Mouse (Mus musculus) CH12.LX (cell line): ENCODE data around the gene Dip2b. TPM values are rescaled to one million over a fixed set of nuclear protein-coding genes. Genes with fewer than 3 reads are reported as not detected.
A peak's percentile ranks its signal among the peaks of the same experiment; 100 is the strongest.

Experiments
- DNase-seq: peaks from one replicate; pipeline ENCODE4 v3.0.0-alpha.2; 2013; ENCODE audit errors: extremely low read depth
- H3K27ac ChIP-seq: 2 replicates; pipeline ENCODE4 v1.5.1; 2012; ENCODE audit warnings: low read depth, mild to moderate bottlenecking, control low read depth, moderate library complexity; ENCODE audit not compliant: insufficient read depth
- H3K27me3 ChIP-seq: replicated peaks from 2 replicates; pipeline ENCODE3; 2012; ENCODE audit warnings: inconsistent platforms
- H3K36me3 ChIP-seq, 2 experiments: replicated peaks in 1 of 2; 2 replicates each; pipeline versions ENCODE3 to v1.6.1; 2012; ENCODE audit warnings: inconsistent platforms in 1 of 2, low read length in 1 of 2, mild to moderate bottlenecking in 1 of 2, mixed read lengths in 1 of 2, moderate library complexity in 1 of 2; ENCODE audit not compliant: control insufficient read depth in 1 of 2, insufficient read depth in 1 of 2
- H3K4me1 ChIP-seq, 2 experiments: 2 replicates each; pipeline ENCODE4 v1.6.1; 2012; ENCODE audit warnings: inconsistent platforms in 1 of 2, moderate library complexity in 1 of 2; ENCODE audit not compliant: insufficient read depth in 2 of 2, control insufficient read depth in 1 of 2
- H3K4me2 ChIP-seq: 2 replicates; pipeline ENCODE4 v1.6.1; 2012; ENCODE audit warnings: low read depth, mild to moderate bottlenecking, control low read depth; ENCODE audit not compliant: poor library complexity, insufficient read depth, severe bottlenecking
- H3K4me3 ChIP-seq, 3 experiments: fragments of 150-350 bp in 1 of 3; sonication (generic) in 1 of 3; replicated peaks in 1 of 3; 2 replicates each; pipeline versions ENCODE3 to v1.5.1; 2011 to 2012; ENCODE audit warnings: low read depth in 2 of 3, low read length in 2 of 3, mild to moderate bottlenecking in 2 of 3, moderate library complexity in 2 of 3, control low read depth in 1 of 3, improper control_type of control experiment in 1 of 3, inconsistent platforms in 1 of 3, mixed read lengths in 1 of 3; ENCODE audit not compliant: poor library complexity in 1 of 3
- H3K79me2 ChIP-seq: replicated peaks from 2 replicates; pipeline ENCODE4 v1.6.1; 2012; ENCODE audit warnings: mild to moderate bottlenecking, moderate library complexity; ENCODE audit not compliant: control insufficient read depth, poor library complexity, insufficient read depth, severe bottlenecking; ENCODE audit errors: extremely low read depth
- H3K9ac ChIP-seq: 2 replicates; pipeline ENCODE4 v1.6.1; 2012; ENCODE audit warnings: low read depth, mild to moderate bottlenecking, control low read depth, moderate library complexity; ENCODE audit not compliant: insufficient read depth
- H3K9me3 ChIP-seq: replicated peaks from 2 replicates; pipeline ENCODE3; 2012; ENCODE audit warnings: low read length, inconsistent platforms, mixed read lengths
- BHLHE40 ChIP-seq: IDR thresholded peaks from 2 replicates; pipeline ENCODE4 v1.6.1; 2011; ENCODE audit warnings: mild to moderate bottlenecking, low read depth, low read length, improper control_type of control experiment
- CTCF ChIP-seq, 2 experiments: IDR thresholded peaks in 1 of 2; conservative IDR thresholded peaks in 1 of 2; 2 replicates each; pipeline ENCODE4 v1.5.1; 2011 to 2012; ENCODE audit warnings: low read depth in 2 of 2, low read length in 2 of 2, improper control_type of control experiment in 1 of 2, inconsistent platforms in 1 of 2, mild to moderate bottlenecking in 1 of 2, moderate library complexity in 1 of 2
- E2F4 ChIP-seq: IDR thresholded peaks from 2 replicates; pipeline ENCODE4 v1.6.1; 2011; ENCODE audit warnings: low read depth, low read length, improper control_type of control experiment; ENCODE audit not compliant: insufficient replicate concordance
- ELF1 ChIP-seq: IDR thresholded peaks from 2 replicates; pipeline ENCODE4 v1.6.1; 2014; ENCODE audit warnings: low read depth, mild to moderate bottlenecking, inconsistent platforms, low read length, improper control_type of control experiment
- EP300 ChIP-seq: IDR thresholded peaks from 2 replicates; pipeline ENCODE4 v1.6.1; 2011; ENCODE audit warnings: low read length, improper control_type of control experiment
- ETS1 ChIP-seq: conservative IDR thresholded peaks from 2 replicates; pipeline ENCODE4 v1.6.1; 2012; ENCODE audit warnings: low read depth, mild to moderate bottlenecking, inconsistent platforms, low read length, improper control_type of control experiment, moderate library complexity
- IRF4 ChIP-seq: IDR thresholded peaks from 2 replicates; pipeline ENCODE4 v1.6.1; 2014; ENCODE audit warnings: low read depth, mild to moderate bottlenecking, inconsistent platforms, low read length, improper control_type of control experiment
- JUN ChIP-seq: IDR thresholded peaks from 2 replicates; pipeline ENCODE4 v1.6.1; 2011; ENCODE audit warnings: low read depth, mild to moderate bottlenecking, low read length, improper control_type of control experiment, moderate library complexity; ENCODE audit not compliant: insufficient read depth
- JUND ChIP-seq: conservative IDR thresholded peaks from 2 replicates; pipeline ENCODE4 v1.6.1; 2011; ENCODE audit warnings: low read depth, low read length, improper control_type of control experiment
- MAFK ChIP-seq: IDR thresholded peaks from 2 replicates; pipeline ENCODE4 v1.6.1; 2011; ENCODE audit warnings: low read length, improper control_type of control experiment; ENCODE audit not compliant: insufficient replicate concordance
- MEF2A ChIP-seq: IDR thresholded peaks from 2 replicates; pipeline ENCODE4 v1.6.1; 2014; ENCODE audit warnings: low read depth, mild to moderate bottlenecking, inconsistent platforms, low read length, improper control_type of control experiment, borderline replicate concordance
- MXI1 ChIP-seq: IDR thresholded peaks from 2 replicates; pipeline ENCODE4 v1.6.1; 2011; ENCODE audit warnings: mild to moderate bottlenecking, low read depth, low read length, improper control_type of control experiment
- NELFE ChIP-seq: IDR thresholded peaks from 2 replicates; pipeline ENCODE4 v1.6.1; 2011; ENCODE audit warnings: low read depth, low read length, improper control_type of control experiment
- NRF1 ChIP-seq: IDR thresholded peaks from 2 replicates; pipeline ENCODE4 v1.6.1; 2014; ENCODE audit warnings: low read depth, mild to moderate bottlenecking, inconsistent platforms, low read length, improper control_type of control experiment, moderate library complexity
- POLR2A ChIP-seq: IDR thresholded peaks from 2 replicates; pipeline ENCODE4 v1.6.1; 2011; ENCODE audit warnings: low read depth, mild to moderate bottlenecking, improper control_type of control experiment, low read length
- POLR2AphosphoS2 ChIP-seq: IDR thresholded peaks from 2 replicates; pipeline ENCODE4 v1.6.1; 2011; ENCODE audit warnings: low read depth, low read length, improper control_type of control experiment
- RAD21 ChIP-seq: IDR thresholded peaks from 2 replicates; pipeline ENCODE4 v1.6.1; 2011; ENCODE audit warnings: low read depth, mild to moderate bottlenecking, low read length, improper control_type of control experiment, moderate library complexity
- RCOR1 ChIP-seq: conservative IDR thresholded peaks from 2 replicates; pipeline ENCODE4 v1.6.1; 2012; ENCODE audit warnings: low read depth, mild to moderate bottlenecking, inconsistent platforms, low read length, improper control_type of control experiment
- SIN3A ChIP-seq: IDR thresholded peaks from 2 replicates; pipeline ENCODE4 v1.6.1; 2012; ENCODE audit warnings: low read length, improper control_type of control experiment, inconsistent platforms
- TBP ChIP-seq: conservative IDR thresholded peaks from 2 replicates; pipeline ENCODE4 v1.6.1; 2011; ENCODE audit warnings: low read depth, low read length, improper control_type of control experiment
- TCF12 ChIP-seq: IDR thresholded peaks from 2 replicates; pipeline ENCODE4 v1.6.1; 2014; ENCODE audit warnings: low read depth, mild to moderate bottlenecking, inconsistent platforms, low read length, improper control_type of control experiment
- USF2 ChIP-seq: conservative IDR thresholded peaks from 2 replicates; pipeline ENCODE4 v1.6.1; 2011; ENCODE audit warnings: low read depth, low read length, improper control_type of control experiment
- ZC3H11A ChIP-seq: IDR thresholded peaks from 2 replicates; pipeline ENCODE4 v1.6.1; 2012; ENCODE audit warnings: low read depth, mild to moderate bottlenecking, inconsistent platforms, low read length, improper control_type of control experiment
- ZKSCAN1 ChIP-seq: IDR thresholded peaks from 2 replicates; pipeline ENCODE4 v1.6.1; 2012; ENCODE audit warnings: low read depth, inconsistent platforms, low read length, improper control_type of control experiment, borderline replicate concordance
- ZMIZ1 ChIP-seq: IDR thresholded peaks from 2 replicates; pipeline ENCODE4 v1.6.1; 2012; ENCODE audit warnings: low read depth, mild to moderate bottlenecking, inconsistent platforms, low read length, improper control_type of control experiment
- dilution Hi-C: fragments of 300-500 bp; cut with MboI; formaldehyde crosslinking; loops from 2 replicates; pipeline ENCODE4 v1.14.3; 2020; ENCODE audit warnings: low sequenced_read_pairs; ENCODE audit not compliant: extremely low pct_unique_long_range_greater_than_20kb, extremely low pct_ligation_motif_present
- in situ Hi-C: fragments of 300-500 bp; cut with MboI; formaldehyde crosslinking; loops from 3 replicates; pipeline ENCODE4 v1.14.3; 2019; ENCODE audit warnings: low sequenced_read_pairs, low pct_ligation_motif_present, low pct_unique_long_range_greater_than_20kb, mixed read lengths
- polyA plus RNA-seq: library from polyadenylated mRNA; unstranded; fragments of >175 nt; gene quantifications from 2 replicates; pipeline ENCODE4 v1.2.1, GENCODE M21; 2012; ENCODE audit warnings: low read depth; ENCODE audit not compliant: insufficient read length
- total RNA-seq, 2 experiments: library from RNA; depleted of rRNA; stranded (reverse); fragments of 300-350 nt in 1 of 2; fragments of >200 nt in 1 of 2; gene quantifications; 2 replicates each; pipeline ENCODE4 v1.2.3; 2012 to 2014

Gene Dip2b
- total and polyA plus RNA-seq, 3 experiments: 15.7 to 18.2 (median 16.7) TPM

GRCm38 (mm10) chr15:100052726-100053125 is 14.3 kb downstream of the Dip2b start:
- Histone ChIP-seq H3K27ac (no peak overlapping the region), H3K4me1 (peaks cover 24 to 77% of the 10 kb centered on the region in 2 experiments), H3K9me3 (no peaks in the 10 kb centered on the region), H3K79me2 (peaks cover 11% of the 10 kb centered on the region), H3K4me2 (no peak overlapping the region), H3K36me3 (peaks cover 10 to 48% of the 10 kb centered on the region in 2 experiments), H3K27me3 (no peaks in the 10 kb centered on the region), H3K9ac (no peak overlapping the region), H3K4me3 (no peak overlapping the region)
- TF ChIP-seq NRF1 (no peak), TCF12 (no peak), MEF2A (no peak), IRF4 (no peak), RCOR1 (no peak), MAFK (no peak), BHLHE40 (no peak), USF2 (no peak), ZMIZ1 (no peak), ZKSCAN1 (no peak), TBP (no peak), POLR2A (no peak), JUN (no peak), SIN3A (no peak), POLR2AphosphoS2 (no peak), ELF1 (no peak), RAD21 (no peak), E2F4 (no peak), ZC3H11A (no peak), EP300 (no peak)
- dilution Hi-C loops: no loop called here
- DNase-seq: no peak
- in situ Hi-C loops: no loop called here

- Histone ChIP-seq H3K27ac (peak overlapping the region; percentile 51), H3K4me2 (peak overlapping the region; percentile 47), H3K36me3 (peaks cover 0 to 23% of the 10 kb centered on the region in 2 experiments), H3K4me3 (peak overlapping the region in 1 of 3 experiments; percentile 11), H3K9ac (no peak overlapping the region), H3K4me1 (peaks cover 30 to 80% of the 10 kb centered on the region in 2 experiments), H3K27me3 (no peaks in the 10 kb centered on the region), H3K9me3 (no peaks in the 10 kb centered on the region), H3K79me2 (peaks cover 13% of the 10 kb centered on the region)
- peak; percentile 81 for DNase-seq
- TF ChIP-seq MXI1: no peak
- TF ChIP-seq ZC3H11A: no peak
- TF ChIP-seq ETS1: peak; percentile 61
- TF ChIP-seq CTCF (conservative IDR thresholded peaks at IDR 0.05 in 1 of 2, IDR thresholded peaks at IDR 0.05 in 1 of 2; ENCODE audit: low read depth in 2 of 2, low read length in 2 of 2): no peak
- no peak for TF ChIP-seq SIN3A
- peak; percentile 76 for TF ChIP-seq BHLHE40
- TF ChIP-seq NELFE: no peak
- no peak for TF ChIP-seq ELF1
- TF ChIP-seq POLR2AphosphoS2: no peak
- TF ChIP-seq JUND: no peak
- TF ChIP-seq EP300: peak; percentile 48; the same call in 1 of the 2 replicates
- in situ Hi-C loops: no loop called here
- dilution Hi-C loops: no loop called here
Measured at GRCm38 (mm10) chr15:100056397-100056908, 18.0 kb downstream of the Dip2b start.
